Mouse (Mus musculus) forebrain, embryonic 14.5 days (tissue): Measurements from ENCODE around the gene Kcnk12. TPM values are rescaled to one million over a fixed set of nuclear protein-coding genes. Genes with fewer than 3 reads are reported as not detected.
A peak's percentile ranks its signal among the peaks of the same experiment; 100 is the strongest.

Experiments
- ATAC-seq: fragments of 200-750 bp; cut with Nextera tagmentation; 2 replicates; pipeline ENCODE4 v1.8.0; 2017; ENCODE audit warnings: mild to moderate bottlenecking, moderate library complexity
- DNase-seq: peaks from one replicate; pipeline ENCODE4 v3.0.0-alpha.2; 2015; ENCODE audit warnings: low spot score
- H3K27ac ChIP-seq: fragments of 300-500 bp; sonication (generic); 2 replicates; pipeline ENCODE4 v1.5.1; 2014; ENCODE audit warnings: low read depth, mild to moderate bottlenecking, control low read depth, low read length, moderate library complexity
- H3K27me3 ChIP-seq: fragments of 300-500 bp; sonication (generic); replicated peaks from 2 replicates; pipeline ENCODE4 v1.6.1; 2014; ENCODE audit warnings: low read length, control low read depth, mixed read lengths; ENCODE audit not compliant: control insufficient read depth, insufficient read depth
- H3K36me3 ChIP-seq: fragments of 300-500 bp; sonication (generic); 2 replicates; pipeline ENCODE4 v1.6.1; 2014; ENCODE audit warnings: low read length, control low read depth; ENCODE audit not compliant: control insufficient read depth, insufficient read depth
- H3K4me1 ChIP-seq: fragments of 300-500 bp; sonication (generic); 2 replicates; pipeline ENCODE4 v1.6.1; 2014; ENCODE audit warnings: antibody characterized with exemption, low read length, control low read depth; ENCODE audit not compliant: control insufficient read depth, insufficient read depth
- H3K4me2 ChIP-seq: fragments of 300-500 bp; sonication (generic); 2 replicates; pipeline ENCODE4 v1.6.1; 2014; ENCODE audit warnings: mild to moderate bottlenecking, control low read depth, low read length
- H3K4me3 ChIP-seq: fragments of 300-500 bp; sonication (generic); 2 replicates; pipeline ENCODE4 v1.5.1; 2014; ENCODE audit warnings: low read depth, low read length, control low read depth
- H3K9ac ChIP-seq: fragments of 300-500 bp; sonication (generic); 2 replicates; pipeline ENCODE4 v1.6.1; 2014; ENCODE audit warnings: mild to moderate bottlenecking, low read length, control low read depth, moderate library complexity
- H3K9me3 ChIP-seq: fragments of 300-500 bp; sonication (generic); replicated peaks from 2 replicates; pipeline ENCODE4 v1.6.1; 2016; ENCODE audit warnings: low read length, control low read depth, mixed read lengths; ENCODE audit not compliant: control insufficient read depth
- WGBS: fragments of 180-500 bp; shearing (Covaris S2); extraction: QIAGEN DNeasy Blood & Tissue Kit; methylation state at CpG from one replicate; pipeline ENCODE4 v1.1.7; 2014; 5-methylcytosine and 5-hydroxymethylcytosine counted together
- polyA plus RNA-seq: library from polyadenylated mRNA; unstranded; fragments of >200 nt; fragmentation: Nextera tagmentation; extraction: Ambion mirVana; gene quantifications from 2 replicates; pipeline ENCODE4 v1.2.1, GENCODE M21; 2014

Kcnk12 gene
- polyA plus RNA-seq, 1 experiment from 2014 or later = 0.93 TPM

- Histone ChIP-seq H3K9me3 (no peaks in the 10 kb centered on the region), H3K9ac (peak overlapping the region; percentile 64), H3K4me3 (peak overlapping the region; percentile 55), H3K27ac (peak overlapping the region; percentile 92), H3K4me1 (peaks cover 9% of the 10 kb centered on the region; the same call in 1 of the 2 replicates), H3K36me3 (no peaks in the 10 kb centered on the region), H3K4me2 (peak overlapping the region; percentile 96), H3K27me3 (0 out of 2 replicates have a peak, but pooled peaks cover 8% of the 10 kb centered on the region)
- ATAC-seq = peak; percentile 93
- 8% methylated on average over 32 of the region's 32 CpGs for WGBS
- DNase-seq = peak; percentile 96
These were observed 52.5 kb downstream of the Kcnk12 start for GRCm38 (mm10) chr17:87744985-87745925.

- no peak overlapping the region for H3K27ac ChIP-seq
- peaks cover 9% of the 10 kb centered on the region; the same call in 1 of the 2 replicates for H3K4me1 ChIP-seq
- DNase-seq = no peak
- H3K9me3 ChIP-seq = no peaks in the 10 kb centered on the region
- H3K27me3 ChIP-seq = no peaks in the 10 kb centered on the region
- no peak overlapping the region for H3K4me3 ChIP-seq
- no peaks in the 10 kb centered on the region for H3K36me3 ChIP-seq
- H3K4me2 ChIP-seq = no peak overlapping the region
- no peak overlapping the region for H3K9ac ChIP-seq
- ATAC-seq = no peak
- 35% methylated on average over 1 of the region's 1 CpGs for WGBS
These were observed 58.0 kb downstream of the Kcnk12 start for GRCm38 (mm10) chr17:87739835-87740234.

- Histone ChIP-seq H3K4me3 (no peak overlapping the region), H3K4me2 (no peak overlapping the region), H3K27ac (no peak overlapping the region), H3K27me3 (no peaks in the 10 kb centered on the region), H3K9ac (no peak overlapping the region), H3K36me3 (no peaks in the 10 kb centered on the region), H3K4me1 (no peaks in the 10 kb centered on the region), H3K9me3 (no peaks in the 10 kb centered on the region)
- WGBS = 79% methylated on average over 3 of the region's 3 CpGs
- DNase-seq = peak; percentile 8
- no peak for ATAC-seq
These were observed 60.6 kb downstream of the Kcnk12 start for GRCm38 (mm10) chr17:87737144-87737543.

DNA sequence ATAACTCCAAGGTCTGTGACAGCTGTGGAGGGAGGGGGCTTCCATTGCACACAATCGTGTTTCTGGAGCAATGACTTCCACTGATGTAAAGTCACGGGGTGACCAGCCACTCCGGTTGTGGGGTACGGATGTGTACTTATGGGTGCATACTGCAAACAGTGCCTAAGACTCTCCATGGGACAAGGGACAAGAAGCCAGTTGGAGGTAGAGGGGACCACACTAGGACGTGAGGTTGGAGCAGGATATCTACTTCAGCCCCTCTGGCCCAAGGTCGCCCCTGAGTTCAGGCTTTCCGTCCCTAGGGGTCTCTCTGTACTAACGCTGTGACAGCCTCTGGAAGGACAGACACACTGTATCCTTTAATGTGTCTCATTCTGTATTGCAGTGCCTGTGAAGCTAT lies 63.3 kb downstream of the Kcnk12 start:
- H3K4me1 ChIP-seq = no peaks in the 10 kb centered on the region
- no peak overlapping the region for H3K27ac ChIP-seq
- H3K36me3 ChIP-seq = no peaks in the 10 kb centered on the region
- ATAC-seq (no peak), DNase-seq (no peak)
- H3K9ac ChIP-seq = no peak overlapping the region
- 91% methylated on average over 8 of the region's 8 CpGs for WGBS
- H3K27me3 ChIP-seq = no peaks in the 10 kb centered on the region
- no peaks in the 10 kb centered on the region for H3K9me3 ChIP-seq
- H3K4me3 ChIP-seq = no peak overlapping the region
- H3K4me2 ChIP-seq = no peak overlapping the region

DNA sequence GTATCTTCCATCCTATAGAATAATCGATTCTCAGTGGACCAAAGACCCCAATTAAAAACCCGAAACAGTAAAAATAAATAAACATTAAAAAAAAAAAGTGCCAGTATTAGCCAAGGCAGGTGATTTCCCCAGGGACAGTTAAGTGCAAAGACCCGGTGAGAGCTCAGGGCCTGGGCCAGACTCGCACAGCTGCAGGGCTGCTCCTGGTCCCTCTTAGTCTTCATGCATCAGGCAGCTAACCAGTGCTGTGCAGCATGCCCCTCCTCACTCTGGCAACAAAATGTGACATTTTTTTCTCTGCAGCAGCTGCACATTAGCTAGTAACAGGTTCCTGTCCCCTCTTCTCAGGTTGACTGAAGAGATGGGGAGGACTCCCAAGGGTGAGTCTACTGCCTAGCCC lies 65.8 kb downstream of the Kcnk12 start:
- H3K27ac ChIP-seq = no peak overlapping the region
- no peaks in the 10 kb centered on the region for H3K27me3 ChIP-seq
- WGBS = 83% methylated on average over 4 of the region's 4 CpGs
- no peaks in the 10 kb centered on the region for H3K9me3 ChIP-seq
- no peak overlapping the region for H3K9ac ChIP-seq
- ATAC-seq (no peak), DNase-seq (no peak)
- no peak overlapping the region for H3K4me2 ChIP-seq
- no peak overlapping the region for H3K4me3 ChIP-seq
- no peaks in the 10 kb centered on the region for H3K36me3 ChIP-seq
- H3K4me1 ChIP-seq = no peaks in the 10 kb centered on the region

DNA sequence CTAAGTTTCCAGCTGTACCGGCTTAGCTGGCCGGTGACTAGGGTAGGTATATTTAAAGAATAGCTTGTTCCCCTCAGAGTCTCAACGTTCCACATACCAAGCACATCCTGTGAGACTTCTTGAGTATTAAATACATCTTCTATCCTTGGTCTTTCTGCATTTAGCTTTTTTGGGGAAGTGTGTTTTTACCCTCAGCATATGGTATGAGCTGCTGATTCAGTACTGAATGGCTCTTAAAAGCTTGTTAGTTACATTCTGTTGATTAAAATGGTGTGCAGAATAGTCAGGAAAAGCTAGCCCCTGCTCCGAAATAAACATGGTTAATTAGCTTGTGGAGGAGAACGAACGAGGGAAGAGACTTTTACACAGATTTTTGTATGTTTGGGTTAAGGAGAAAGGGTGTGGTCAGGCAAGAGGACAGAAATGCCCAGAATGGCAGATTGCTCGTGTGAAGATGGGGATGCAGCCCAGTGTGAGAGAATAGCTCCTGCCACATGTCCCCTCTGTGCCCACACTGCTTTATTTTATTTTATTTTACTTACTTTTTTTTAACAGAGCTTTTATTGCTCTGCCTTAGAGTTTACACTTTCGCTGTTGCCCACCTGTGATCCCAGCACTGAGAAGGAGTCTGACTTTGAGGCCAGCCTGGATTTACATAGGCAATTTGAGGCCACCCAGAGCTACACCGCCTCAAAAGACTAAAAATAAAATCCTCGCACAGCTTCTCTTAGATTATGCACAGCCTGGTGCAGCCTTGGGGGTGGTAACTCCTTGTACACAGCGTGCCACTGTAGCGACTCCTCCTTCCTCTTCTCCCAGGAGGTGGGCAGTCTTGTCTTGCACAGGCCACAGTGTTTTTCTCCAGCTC lies 71.1 kb downstream of the Kcnk12 start:
- ATAC-seq (no peak), DNase-seq (no peak)
- Histone ChIP-seq H3K27me3 (no peaks in the 10 kb centered on the region), H3K4me1 (no peaks in the 10 kb centered on the region), H3K9me3 (no peaks in the 10 kb centered on the region), H3K4me2 (no peak overlapping the region), H3K27ac (no peak overlapping the region), H3K9ac (no peak overlapping the region), H3K36me3 (peaks cover 41% of the 10 kb centered on the region), H3K4me3 (no peak overlapping the region)
- WGBS = 91% methylated on average over 12 of the region's 12 CpGs

- Histone ChIP-seq H3K9me3 (no peaks in the 10 kb centered on the region), H3K4me2 (no peak overlapping the region), H3K27me3 (no peaks in the 10 kb centered on the region), H3K9ac (no peak overlapping the region), H3K27ac (no peak overlapping the region), H3K36me3 (peaks cover 54% of the 10 kb centered on the region), H3K4me1 (no peaks in the 10 kb centered on the region), H3K4me3 (no peak overlapping the region)
- 75% methylated on average over 7 of the region's 7 CpGs for WGBS
- ATAC-seq (no peak), DNase-seq (no peak)
These were observed 73.1 kb downstream of the Kcnk12 start for GRCm38 (mm10) chr17:87724727-87725126.

DNA sequence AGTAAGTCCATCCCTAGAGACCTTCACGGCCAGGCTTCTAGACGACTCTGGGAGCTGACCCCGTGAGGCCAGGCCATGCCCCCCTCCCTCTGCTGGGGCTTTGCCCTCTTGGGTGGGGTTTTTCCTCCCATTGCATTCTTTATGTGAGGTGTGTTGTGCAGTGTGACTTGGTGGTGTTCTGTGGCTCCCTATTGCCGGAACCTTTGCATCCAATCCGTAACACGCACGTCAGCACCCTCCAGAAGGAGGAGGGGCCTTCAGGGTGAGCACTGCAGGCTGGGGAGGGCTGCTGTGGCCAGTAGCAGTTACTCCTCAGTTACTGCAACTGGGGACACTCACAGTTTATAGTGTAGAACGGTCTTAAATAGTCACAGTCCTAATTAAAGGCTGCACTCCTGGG lies 97.7 kb downstream of the Kcnk12 start:
- H3K27me3 ChIP-seq = no peaks in the 10 kb centered on the region
- DNase-seq (no peak), ATAC-seq (no peak)
- no peak overlapping the region for H3K9ac ChIP-seq
- H3K27ac ChIP-seq = no peak overlapping the region
- no peak overlapping the region for H3K4me2 ChIP-seq
- peaks cover 50% of the 10 kb centered on the region for H3K36me3 ChIP-seq
- no peaks in the 10 kb centered on the region for H3K9me3 ChIP-seq
- H3K4me3 ChIP-seq = no peak overlapping the region
- H3K4me1 ChIP-seq = peaks cover 2% of the 10 kb centered on the region; the same call in 1 of the 2 replicates
- 91% methylated on average over 8 of the region's 8 CpGs for WGBS
